Mouse (Mus musculus) thymus, postnatal 36 days (tissue): ENCODE data around the gene Foxf1.

Source experiments
- DNase-seq, 2 experiments: peaks; one replicate each; pipeline ENCODE4 v3.0.0; 2022; ENCODE audit warnings: mixed read lengths in 2 of 2

The Foxf1 gene

GRCm38 (mm10) chr8:121134102-121134501 is 49.9 kb downstream of the Foxf1 start:
- no peak for DNase-seq

DNA sequence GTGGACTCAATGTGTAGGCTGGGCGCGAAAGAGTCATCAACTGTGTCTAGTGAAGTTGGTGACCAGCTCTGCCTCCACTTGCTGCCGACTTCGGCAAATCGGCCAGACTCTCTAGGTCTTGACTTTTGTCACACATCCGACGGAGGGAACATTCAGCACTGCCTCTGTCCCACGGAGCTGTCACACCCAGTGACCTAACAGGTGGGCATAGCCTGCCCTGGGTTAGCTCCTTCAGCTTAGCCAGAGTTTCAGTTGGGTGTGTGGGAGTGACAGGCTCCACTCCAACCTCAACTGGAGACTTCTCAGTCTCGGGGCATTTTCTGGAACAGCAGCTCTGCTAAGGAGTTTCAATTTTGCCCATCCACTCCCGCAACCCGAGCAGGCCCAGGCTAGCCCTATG is 50.3 kb downstream of the Foxf1 start:
- no peak for DNase-seq

DNA sequence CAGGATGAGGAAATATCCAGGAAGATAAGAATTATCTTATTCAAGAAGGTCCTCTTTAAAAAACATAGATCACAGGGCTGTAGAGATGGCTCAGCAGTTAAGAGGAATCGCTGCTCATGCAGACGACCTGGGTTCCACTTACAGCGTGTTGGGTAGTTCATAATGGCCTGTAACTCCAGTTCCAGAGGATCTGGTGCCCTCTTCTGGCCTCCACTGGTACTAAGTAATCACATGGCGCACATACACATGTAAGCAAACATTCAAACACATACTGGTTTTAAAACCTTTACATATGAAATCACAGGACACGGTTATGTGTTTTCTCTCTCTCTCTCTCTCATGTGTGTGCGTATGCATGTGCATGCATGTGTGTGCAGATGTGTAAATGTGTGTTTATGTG is 52.7 kb downstream of the Foxf1 start:
- DNase-seq = no peak
